Mouse (Mus musculus) kidney, adult 2 months (tissue): Measurements from ENCODE around the gene Wdhd1.

Experiments
- CTCF ChIP-seq: fragments of 200-500 bp; conservative IDR thresholded peaks from 2 replicates; pipeline ENCODE4 v1.5.1; 2011; ENCODE audit warnings: low read depth, mild to moderate bottlenecking, control low read depth, low read length, moderate library complexity, mixed read lengths; ENCODE audit not compliant: insufficient read depth, insufficient read length
- POLR2A ChIP-seq: fragments of 200-500 bp; IDR thresholded peaks from one replicate; pipeline ENCODE4 v1.6.1; 2011; ENCODE audit warnings: low read depth, low read length, control low read depth

GRCm38 (mm10) chr14:47296232-47296631 is 19.6 kb upstream of the Wdhd1 start:
- 0 out of 2 replicates have a peak, but pooled peaks have one; percentile 9 for TF ChIP-seq CTCF
- no peak for TF ChIP-seq POLR2A
